Mouse (Mus musculus) brown adipose tissue, adult 24 weeks (tissue): Measurements from ENCODE around the gene Crisp3. TPM values are rescaled to one million over a fixed set of nuclear protein-coding genes. Genes with fewer than 3 reads are reported as not detected.
"Not testable (repeated sequence)": the region's sequence is repeated elsewhere in the genome, so short reads cannot be mapped to it uniquely, and the experiment has no call there.

Source experiments
- H3K27ac ChIP-seq: fragments of 200-500 bp; replicated peaks from 2 replicates; pipeline ENCODE4 v1.5.1; 2012; ENCODE audit warnings: low read depth, mild to moderate bottlenecking, low read length
- H3K4me1 ChIP-seq: fragments of 200-500 bp; 2 replicates; pipeline ENCODE4 v1.6.1; 2012; ENCODE audit warnings: low read length, mixed read lengths; ENCODE audit not compliant: control insufficient read depth, insufficient read depth, insufficient read length
- H3K4me3 ChIP-seq: fragments of 200-500 bp; 2 replicates; pipeline ENCODE4 v1.5.1; 2012; ENCODE audit warnings: low read depth, mild to moderate bottlenecking, low read length, moderate library complexity; ENCODE audit not compliant: insufficient read depth
- polyA plus RNA-seq: library from polyadenylated mRNA; stranded (reverse); fragments of >200 nt; gene quantifications from 2 replicates; pipeline ENCODE4 v1.2.4, GENCODE M21; 2012; ENCODE audit not compliant: missing spikeins, insufficient read depth, insufficient read length

The Crisp3 gene
- polyA plus RNA-seq, result not detected in 2 replicates

DNA sequence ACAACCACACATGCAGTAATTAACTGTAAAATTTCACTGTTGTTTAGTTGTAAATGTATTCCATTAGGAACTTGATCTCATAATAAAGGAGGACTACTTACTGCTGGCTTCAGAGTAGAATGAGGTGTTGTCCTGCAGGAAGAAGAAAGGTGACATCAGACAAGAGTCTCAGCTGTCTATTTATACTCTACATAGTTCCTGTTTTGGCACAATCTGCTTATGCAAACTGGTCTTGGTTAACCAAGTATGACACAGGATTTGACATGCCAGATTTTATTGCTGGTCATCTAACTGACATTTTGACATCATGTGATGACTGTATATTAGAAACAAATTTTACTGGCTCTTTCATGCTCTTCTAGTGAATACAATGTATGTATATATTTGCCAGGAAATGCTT, at the start of gene Crisp3:
Gene Crisp3 (minus strand): TSS at position 154 of the 400 bp plus-strand sequence.
- Histone ChIP-seq H3K4me1 (no peaks in the 10 kb centered on the region), H3K4me3 (no peak within 1 kb of the TSS), H3K27ac (no peak within 1 kb of the TSS)

DNA sequence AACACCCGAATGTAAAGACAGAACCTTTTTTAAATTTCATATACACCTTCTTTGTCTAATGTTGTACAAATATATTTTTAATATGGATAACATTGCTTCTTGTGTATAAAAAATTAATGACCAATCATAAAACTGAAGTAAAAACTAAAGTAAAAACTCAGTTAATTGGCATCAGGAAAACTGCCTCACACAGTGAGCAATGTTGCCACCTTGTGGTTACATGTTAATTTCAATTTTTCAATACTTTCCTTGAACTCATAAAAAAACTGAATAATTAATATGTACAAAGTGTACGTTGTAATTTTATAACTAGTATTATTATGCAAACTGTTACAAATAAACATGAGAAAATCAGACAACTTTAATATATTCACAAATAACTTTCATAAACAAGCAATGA, 43.3 kb upstream of the Crisp3 start:
- no peaks in the 10 kb centered on the region for H3K4me1 ChIP-seq
- H3K4me3 ChIP-seq, result no peak overlapping the region
- H3K27ac ChIP-seq, result no peak overlapping the region

DNA sequence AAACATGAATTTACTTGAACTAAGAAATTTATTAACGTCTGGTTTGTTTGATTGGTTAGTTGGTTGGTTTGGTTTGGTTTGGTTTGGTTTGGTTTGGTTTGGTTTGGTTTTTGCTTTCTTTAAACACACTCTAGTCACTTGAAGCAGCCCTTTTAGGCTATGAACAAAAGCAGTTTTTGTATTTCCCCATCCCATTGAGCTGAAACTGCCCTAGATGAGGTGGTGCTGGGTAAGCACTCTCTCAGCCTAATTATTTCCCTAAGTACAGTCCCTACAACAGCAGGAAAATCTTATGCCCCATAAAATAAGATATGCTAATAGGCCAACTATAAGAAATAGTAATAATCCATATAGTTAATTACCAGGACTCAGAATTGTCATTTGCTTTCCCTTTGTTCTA, 33.4 kb upstream of the Crisp3 start:
- no peak overlapping the region for H3K4me3 ChIP-seq
- no peak overlapping the region for H3K27ac ChIP-seq
- H3K4me1 ChIP-seq, result no peaks in the 10 kb centered on the region

DNA sequence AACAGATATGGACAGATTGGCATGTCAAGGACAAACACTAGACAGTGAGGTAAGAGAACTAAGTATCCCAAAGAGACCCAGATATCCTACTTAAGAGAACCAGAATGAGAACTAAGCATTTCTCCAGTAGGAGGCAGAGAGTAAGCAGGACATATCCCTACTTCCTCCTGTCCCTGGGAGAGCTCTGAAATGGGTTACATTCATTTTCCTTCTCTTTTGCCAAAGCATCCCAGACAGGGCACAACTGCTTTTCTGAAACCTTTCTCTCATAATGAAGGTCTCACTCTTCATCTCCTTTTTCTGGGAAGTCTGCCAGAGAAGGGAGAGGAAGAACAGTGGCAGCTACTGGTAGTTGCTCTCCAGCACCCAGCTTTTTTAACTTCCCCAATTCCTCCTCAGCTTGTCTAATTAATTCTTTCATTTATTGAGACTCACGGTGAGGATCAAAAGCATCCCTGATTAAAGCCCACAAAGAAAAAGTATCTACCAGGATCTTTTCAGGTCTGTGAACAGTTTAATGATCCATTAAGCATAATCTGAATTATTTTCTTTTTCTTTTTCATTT, 32.9 kb upstream of the Crisp3 start:
- H3K27ac ChIP-seq, result no peak overlapping the region
- H3K4me3 ChIP-seq, result no peak overlapping the region
- no peaks in the 10 kb centered on the region for H3K4me1 ChIP-seq

DNA sequence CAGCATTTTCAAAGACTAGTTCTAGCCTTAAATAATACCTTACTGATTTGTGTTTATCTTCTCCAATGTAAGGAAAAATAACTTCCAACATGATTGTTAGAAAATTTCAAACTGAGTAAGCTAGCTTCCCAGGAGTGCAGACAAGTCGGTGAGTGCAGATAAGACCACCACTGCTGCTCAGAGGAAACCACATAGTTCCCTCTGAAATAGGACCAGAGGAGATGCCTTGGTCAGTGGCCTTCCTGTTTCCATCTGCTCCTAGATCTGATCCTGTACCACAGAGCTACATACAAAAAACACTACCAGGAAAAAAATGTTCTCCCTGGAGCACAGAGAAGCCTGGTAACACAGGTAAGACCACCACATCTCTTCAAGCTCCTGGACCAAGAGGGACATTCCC, 10.4 kb upstream of the Crisp3 start:
- Histone ChIP-seq H3K27ac (no peak overlapping the region), H3K4me1 (no peaks in the 10 kb centered on the region)

DNA sequence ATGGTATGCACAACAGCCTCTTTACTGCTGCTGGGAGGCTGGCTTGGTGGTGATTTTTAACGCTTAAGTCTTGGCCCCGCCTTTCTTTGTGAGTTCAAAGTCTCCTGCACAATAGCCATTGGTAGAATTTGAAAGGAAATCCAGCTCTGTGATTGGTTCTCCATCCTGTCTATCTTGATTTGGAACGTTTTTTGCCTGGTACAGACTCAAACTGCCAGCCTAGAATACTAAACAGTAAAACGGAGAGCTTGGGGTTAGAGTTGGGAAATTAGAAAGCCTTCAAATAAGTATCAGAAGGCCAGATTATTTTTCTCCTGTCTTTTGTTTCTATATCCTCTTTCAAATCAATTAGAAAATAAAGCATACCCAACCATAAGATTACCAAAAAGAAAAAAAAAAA, 33.5 kb downstream of the Crisp3 start, which contains the start of gene Pgk2:
Gene Pgk2 (minus strand): TSS at position 101 of the 400 bp plus-strand sequence.
- Histone ChIP-seq H3K4me3 (no peak within 1 kb of the TSS), H3K27ac (no peak within 1 kb of the TSS), H3K4me1 (no peaks in the 10 kb centered on the region)

More for the DNA sequence above, 10.4 kb upstream of the Crisp3 start:
- H3K4me3 ChIP-seq, result no peak overlapping the region

DNA sequence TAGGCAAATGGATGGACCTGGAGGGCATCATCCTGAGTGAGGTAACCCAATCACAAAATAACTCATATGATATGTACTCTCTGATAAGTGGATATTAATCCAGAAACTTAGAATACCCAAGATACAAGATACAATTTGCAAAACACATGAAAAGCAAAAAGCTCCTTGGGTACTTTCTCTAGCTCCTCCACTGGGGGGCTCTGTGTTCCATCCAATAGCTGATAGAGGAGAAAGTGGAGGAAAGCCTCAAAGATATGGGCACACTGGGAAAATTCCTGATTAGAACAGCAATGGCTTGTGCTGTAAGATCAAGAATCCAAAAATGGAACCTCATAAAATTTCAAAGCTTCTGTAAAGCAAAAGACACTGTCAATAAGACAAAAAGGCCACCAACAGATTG, 40.3 kb downstream of the Crisp3 start:
- H3K4me1 ChIP-seq, H3K27ac ChIP-seq, H3K4me3 ChIP-seq: not testable (repeated sequence)

DNA sequence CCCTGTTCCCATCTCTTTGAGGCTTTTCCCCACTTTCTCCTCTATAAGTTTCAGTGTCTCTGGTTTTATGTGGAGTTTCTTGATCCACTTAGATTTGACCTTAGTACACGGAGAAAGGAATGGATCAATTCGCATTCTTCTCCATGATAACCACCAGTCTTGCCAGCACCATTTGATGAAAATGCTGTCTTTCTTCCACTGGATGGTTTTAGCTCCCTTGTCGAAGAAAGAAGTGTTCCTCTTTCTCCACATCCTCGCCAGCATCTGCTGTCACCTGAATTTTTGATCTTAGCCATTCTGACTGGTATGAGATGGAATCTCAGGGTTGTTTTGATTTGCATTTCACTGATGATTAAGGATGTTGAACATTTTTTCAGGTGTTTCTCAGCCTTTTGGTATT, 51.9 kb downstream of the Crisp3 start:
- H3K4me3 ChIP-seq, H3K27ac ChIP-seq, H3K4me1 ChIP-seq: not testable (repeated sequence)

Other genes with a start within 250 kb of the Crisp3 start
- not detected in 2 replicates for gene AC192777.2, start 146.8 kb downstream of the Crisp3 start, polyA plus RNA-seq
- gene Pgk2, start 33.6 kb downstream of the Crisp3 start, polyA plus RNA-seq, result not detected in 2 replicates
- not detected in 2 replicates for gene Crisp1, start 76.9 kb upstream of the Crisp3 start, polyA plus RNA-seq